ENCODE assay signal across 7 mouse cellular contexts in genomic region chr4:34686874-34687567, GRCm38 (mm10). TPM values are rescaled to one million over a fixed set of nuclear protein-coding genes. Genes with fewer than 3 reads are reported as not detected.
DNase-seq lines count a peak whose midpoint lies in the region; ATAC-seq lines count a peak whose summit lies in the region.

Slc35a1 (minus strand) TSS chr4:34687438.

- 0 out of 2 replicates have a peak, but pooled peaks cover 11% of the 10 kb centered on the region for H3K4me1 ChIP-seq in intestine, embryonic 16.5 days (ENCODE audit: control insufficient read depth, insufficient read depth, low read length)
- peaks cover 7% of the 10 kb centered on the region for H3K4me1 ChIP-seq in midbrain, embryonic 11.5 days (ENCODE audit: control insufficient read depth, insufficient read depth, low read length)

- DNase-seq in adrenal gland, adult 2 months: peak; percentile 96
- peak; percentile 79 for DNase-seq in embryo, embryonic 11.5 days (ENCODE audit: low read depth, low spot score)
- peak; percentile 89 to 92 for DNase-seq in gastrocnemius, postnatal 36 days
- DNase-seq in left cerebral cortex, postnatal 36 days (ENCODE audit: low spot score in 2 of 2): peak; percentile 94 to 98
- DNase-seq in midbrain, embryonic 11.5 days (ENCODE audit: low spot score, missing footprints): peak; percentile 99
- peak; percentile 89 for DNase-seq in skeletal muscle tissue, adult 2 months (ENCODE audit: low read depth, low spot score)

- under 1% methylated on average over 65 of the region's 65 CpGs for WGBS in intestine, embryonic 16.5 days
- under 1% methylated on average over 64 of the region's 65 CpGs for WGBS in midbrain, embryonic 11.5 days

- H3K27me3 ChIP-seq in intestine, embryonic 16.5 days (replicated peaks; ENCODE audit: control insufficient read depth, insufficient read depth, low read length): no peaks in the 10 kb centered on the region
- no peaks in the 10 kb centered on the region for H3K27me3 ChIP-seq in midbrain, embryonic 11.5 days (ENCODE audit: control insufficient read depth, insufficient read depth, low read length)

- peak within 1 kb of the TSS; percentile 93 for H3K4me3 ChIP-seq in intestine, embryonic 16.5 days (ENCODE audit: low read length)
- H3K4me3 ChIP-seq in midbrain, embryonic 11.5 days (ENCODE audit: low read depth, low read length): peak within 1 kb of the TSS; percentile 87

- no peaks in the 10 kb centered on the region for H3K36me3 ChIP-seq in intestine, embryonic 16.5 days (ENCODE audit: control insufficient read depth, insufficient read depth, low read length)
- no peaks in the 10 kb centered on the region for H3K36me3 ChIP-seq in midbrain, embryonic 11.5 days (ENCODE audit: control insufficient read depth, insufficient read depth, low read length)

- intact Hi-C loops in gastrocnemius, postnatal 36 days (cut with DNase I): loop anchor here (5.0 kb wide), 2 partner anchors 90 to 540 kb away; partner anchors contain the start of genes C9orf72 and Smim8
- intact Hi-C loops in left cerebral cortex, postnatal 36 days (cut with DNase I): loop anchor here (1.0 to 10.0 kb wide), 4 partner anchors 72 to 238 kb away; partner anchors contain the start of gene Smim8

- no peaks in the 10 kb centered on the region for H3K9me3 ChIP-seq in intestine, embryonic 16.5 days (ENCODE audit: control insufficient read depth, low read length)
- H3K9me3 ChIP-seq in midbrain, embryonic 11.5 days (ENCODE audit: control insufficient read depth, low read length): no peaks in the 10 kb centered on the region

- H3K27ac ChIP-seq in intestine, embryonic 16.5 days (ENCODE audit: low read length): peak within 1 kb of the TSS; percentile 97
- peak within 1 kb of the TSS; percentile 97 for H3K27ac ChIP-seq in midbrain, embryonic 11.5 days (ENCODE audit: low read depth, low read length)

- peak within 1 kb of the TSS; percentile 92 for H3K9ac ChIP-seq in intestine, embryonic 16.5 days (ENCODE audit: low read depth, low read length)
- peak within 1 kb of the TSS; percentile 98 for H3K9ac ChIP-seq in midbrain, embryonic 11.5 days (ENCODE audit: low read length)

- H3K4me2 ChIP-seq in intestine, embryonic 16.5 days (ENCODE audit: low read depth, low read length): peak within 1 kb of the TSS; percentile 69
- H3K4me2 ChIP-seq in midbrain, embryonic 11.5 days: peak within 1 kb of the TSS; percentile 55

- peak; percentile 95 for ATAC-seq in intestine, embryonic 16.5 days
- ATAC-seq in midbrain, embryonic 11.5 days (ENCODE audit: low FRiP score): peak; percentile 97

RNA-seq across cellular contexts. Expression of gene Slc35a1, which starts in this region (rescaled TPM):
- total RNA-seq in adrenal gland, adult 2 months (2021): 10 to 100 TPM; 29.0 to 41.0 TPM
- 7.9 and 8.3 TPM in 2 replicates for polyA plus RNA-seq in adrenal gland, adult 2 months (2012; rRNA removed)
- 10 to 100 TPM in 1 of 2 experiments, 1 to 10 TPM in 1; 8.6 to 10.3 TPM for total RNA-seq in gastrocnemius, postnatal 36 days (2021)
- 69.6 and 78.6 TPM in 2 replicates for polyA plus RNA-seq in intestine, embryonic 16.5 days (2015; fragmentation: Nextera tagmentation; extraction: Ambion mirVana)
- total RNA-seq in left cerebral cortex, postnatal 36 days (2021): 10 to 100 TPM; 20.8 to 26.3 TPM
- 49.7 and 51.9 TPM in 2 replicates for polyA plus RNA-seq in midbrain, embryonic 11.5 days (2014; fragmentation: Nextera tagmentation; extraction: Ambion mirVana)

Comparison
In these comparisons a context has a peak if more than half of its experiments do, and no peak if none do; other contexts are left out.
1. Peak in every context shown above with its lines: DNase-seq, ATAC-seq, H3K4me3 ChIP-seq and H3K27ac ChIP-seq.